Mouse (Mus musculus) embryonic facial prominence, embryonic 13.5 days (tissue): ENCODE data around the gene Tnxb. TPM values are rescaled to one million over a fixed set of nuclear protein-coding genes. Genes with fewer than 3 reads are reported as not detected.

Experiments
- ATAC-seq: fragments of 200-750 bp; cut with Nextera tagmentation; 2 replicates; pipeline ENCODE4 v1.8.0; 2017; ENCODE audit warnings: low read depth; ENCODE audit not compliant: insufficient number of reproducible peaks, insufficient read depth, low FRiP score, low TSS enrichment
- H3K27ac ChIP-seq: fragments of 300-500 bp; sonication (generic); 2 replicates; pipeline ENCODE4 v1.5.1; 2015; ENCODE audit warnings: moderate library complexity, mild to moderate bottlenecking, inconsistent platforms
- H3K27me3 ChIP-seq: fragments of 300-500 bp; sonication (generic); 2 replicates; pipeline ENCODE4 v1.6.1; 2015; ENCODE audit warnings: mild to moderate bottlenecking, inconsistent platforms
- H3K36me3 ChIP-seq: fragments of 300-500 bp; sonication (generic); 2 replicates; pipeline ENCODE4 v1.6.1; 2015; ENCODE audit warnings: mild to moderate bottlenecking, inconsistent platforms
- H3K4me1 ChIP-seq: fragments of 300-500 bp; sonication (generic); 2 replicates; pipeline ENCODE4 v1.6.1; 2015; ENCODE audit warnings: inconsistent platforms
- H3K4me2 ChIP-seq: fragments of 300-500 bp; sonication (generic); 2 replicates; pipeline ENCODE4 v1.6.1; 2015; ENCODE audit warnings: moderate library complexity, mild to moderate bottlenecking, inconsistent platforms
- H3K4me3 ChIP-seq: fragments of 300-500 bp; sonication (generic); 2 replicates; pipeline ENCODE4 v1.5.1; 2015; ENCODE audit warnings: mild to moderate bottlenecking, inconsistent platforms
- H3K9ac ChIP-seq: fragments of 300-500 bp; sonication (generic); 2 replicates; pipeline ENCODE4 v1.6.1; 2015; ENCODE audit warnings: mild to moderate bottlenecking, inconsistent platforms
- H3K9me3 ChIP-seq: fragments of 300-500 bp; sonication (generic); 2 replicates; pipeline ENCODE4 v1.6.1; 2016; ENCODE audit warnings: inconsistent platforms
- WGBS: fragments of 180-500 bp; shearing (Covaris S2); methylation state at CpG from one replicate; pipeline ENCODE4 v1.1.7; 2015; ENCODE audit warnings: mixed read lengths; 5-methylcytosine and 5-hydroxymethylcytosine counted together
- polyA plus RNA-seq: library from polyadenylated mRNA; unstranded; fragments of >200 nt; fragmentation: Nextera tagmentation; extraction: Ambion mirVana; gene quantifications from 2 replicates; pipeline ENCODE4 v1.2.1, GENCODE M21; 2015

The Tnxb gene
- polyA plus RNA-seq, 1 experiment from 2014 or later = 0.04 TPM

GRCm38 (mm10) chr17:34680191-34680590 is 9.9 kb downstream of the Tnxb start:
- ATAC-seq = no peak
- Histone ChIP-seq H3K27ac (no peak overlapping the region), H3K9ac (no peak overlapping the region), H3K4me2 (no peak overlapping the region), H3K4me1 (peaks cover 34% of the 10 kb centered on the region), H3K4me3 (no peak overlapping the region), H3K27me3 (peaks cover 61% of the 10 kb centered on the region), H3K36me3 (no peaks in the 10 kb centered on the region), H3K9me3 (no peaks in the 10 kb centered on the region)
- 81% methylated on average over 26 of the region's 26 CpGs for WGBS

GRCm38 (mm10) chr17:34680621-34681020 is 10.3 kb downstream of the Tnxb start:
- ATAC-seq = no peak
- H3K4me3 ChIP-seq = no peak overlapping the region
- 76% methylated on average over 4 of the region's 4 CpGs for WGBS
- H3K4me2 ChIP-seq = no peak overlapping the region
- peaks cover 37% of the 10 kb centered on the region for H3K4me1 ChIP-seq
- H3K9ac ChIP-seq = no peak overlapping the region
- no peak overlapping the region for H3K27ac ChIP-seq
- no peaks in the 10 kb centered on the region for H3K36me3 ChIP-seq
- peaks cover 57% of the 10 kb centered on the region for H3K27me3 ChIP-seq
- H3K9me3 ChIP-seq = no peaks in the 10 kb centered on the region

- peaks cover 51% of the 10 kb centered on the region for H3K27me3 ChIP-seq
- no peaks in the 10 kb centered on the region for H3K9me3 ChIP-seq
- WGBS = 57% methylated on average over 17 of the region's 17 CpGs
- ATAC-seq = no peak
- 0 out of 2 replicates have a peak overlapping the region, but pooled peaks have one; percentile 40 for H3K9ac ChIP-seq
- H3K27ac ChIP-seq = no peak overlapping the region
- H3K4me1 ChIP-seq = peaks cover 40% of the 10 kb centered on the region
- no peak overlapping the region for H3K4me2 ChIP-seq
- H3K36me3 ChIP-seq = no peaks in the 10 kb centered on the region
- H3K4me3 ChIP-seq = no peak overlapping the region
These were observed 10.8 kb downstream of the Tnxb start for GRCm38 (mm10) chr17:34681132-34681571.

GRCm38 (mm10) chr17:34681881-34682536 is 11.7 kb downstream of the Tnxb start:
- Histone ChIP-seq H3K4me3 (no peak overlapping the region), H3K9ac (no peak overlapping the region), H3K36me3 (no peaks in the 10 kb centered on the region), H3K9me3 (no peaks in the 10 kb centered on the region), H3K4me1 (peaks cover 40% of the 10 kb centered on the region), H3K4me2 (no peak overlapping the region), H3K27me3 (peaks cover 43% of the 10 kb centered on the region), H3K27ac (no peak overlapping the region)
- no peak for ATAC-seq
- 68% methylated on average over 11 of the region's 11 CpGs for WGBS

- WGBS = 72% methylated on average over 8 of the region's 8 CpGs
- peaks cover 40% of the 10 kb centered on the region for H3K4me1 ChIP-seq
- H3K4me2 ChIP-seq = no peak overlapping the region
- no peak overlapping the region for H3K27ac ChIP-seq
- H3K4me3 ChIP-seq = no peak overlapping the region
- H3K9ac ChIP-seq = no peak overlapping the region
- ATAC-seq = no peak
- no peaks in the 10 kb centered on the region for H3K9me3 ChIP-seq
- peaks cover 31% of the 10 kb centered on the region for H3K27me3 ChIP-seq
- H3K36me3 ChIP-seq = no peaks in the 10 kb centered on the region
These were observed 12.8 kb downstream of the Tnxb start for GRCm38 (mm10) chr17:34683179-34683578.

- WGBS = 67% methylated on average over 10 of the region's 10 CpGs
- H3K9ac ChIP-seq = no peak overlapping the region
- no peaks in the 10 kb centered on the region for H3K36me3 ChIP-seq
- no peak overlapping the region for H3K27ac ChIP-seq
- no peak overlapping the region for H3K4me2 ChIP-seq
- H3K27me3 ChIP-seq = peaks cover 25% of the 10 kb centered on the region
- no peaks in the 10 kb centered on the region for H3K9me3 ChIP-seq
- H3K4me3 ChIP-seq = no peak overlapping the region
- no peak for ATAC-seq
- peaks cover 40% of the 10 kb centered on the region for H3K4me1 ChIP-seq
These were observed 13.4 kb downstream of the Tnxb start for GRCm38 (mm10) chr17:34683686-34684220.

GRCm38 (mm10) chr17:34684253-34684893 is 14.0 kb downstream of the Tnxb start:
- 57% methylated on average over 9 of the region's 9 CpGs for WGBS
- Histone ChIP-seq H3K9ac (peak overlapping the region; percentile 27; the same call in 1 of the 2 replicates), H3K36me3 (no peaks in the 10 kb centered on the region), H3K4me3 (no peak overlapping the region), H3K27me3 (peaks cover 19% of the 10 kb centered on the region), H3K4me1 (peaks cover 40% of the 10 kb centered on the region), H3K27ac (no peak overlapping the region), H3K9me3 (no peaks in the 10 kb centered on the region), H3K4me2 (no peak overlapping the region)
- no peak for ATAC-seq

GRCm38 (mm10) chr17:34685120-34686110 is 15.1 kb downstream of the Tnxb start:
- Histone ChIP-seq H3K36me3 (no peaks in the 10 kb centered on the region), H3K27me3 (peaks cover 9% of the 10 kb centered on the region), H3K4me1 (peaks cover 33% of the 10 kb centered on the region), H3K4me3 (no peak overlapping the region), H3K27ac (no peak overlapping the region), H3K9me3 (no peaks in the 10 kb centered on the region), H3K9ac (peak overlapping the region; percentile 27; the same call in 1 of the 2 replicates), H3K4me2 (no peak overlapping the region)
- WGBS = 77% methylated on average over 28 of the region's 28 CpGs
- no peak for ATAC-seq

- Histone ChIP-seq H3K36me3 (no peaks in the 10 kb centered on the region), H3K27ac (no peak overlapping the region), H3K4me1 (peaks cover 20% of the 10 kb centered on the region), H3K27me3 (no peaks in the 10 kb centered on the region), H3K4me2 (no peak overlapping the region), H3K4me3 (no peak overlapping the region), H3K9ac (no peak overlapping the region), H3K9me3 (no peaks in the 10 kb centered on the region)
- 85% methylated on average over 7 of the region's 7 CpGs for WGBS
- no peak for ATAC-seq
These were observed 18.6 kb downstream of the Tnxb start for GRCm38 (mm10) chr17:34688889-34689288.

GRCm38 (mm10) chr17:34690458-34690857 is 20.1 kb downstream of the Tnxb start:
- no peak for ATAC-seq
- 75% methylated on average over 4 of the region's 4 CpGs for WGBS
- no peaks in the 10 kb centered on the region for H3K36me3 ChIP-seq
- H3K4me3 ChIP-seq = no peak overlapping the region
- H3K9me3 ChIP-seq = no peaks in the 10 kb centered on the region
- H3K4me2 ChIP-seq = no peak overlapping the region
- H3K4me1 ChIP-seq = 0 out of 2 replicates have a peak, but pooled peaks cover 4% of the 10 kb centered on the region
- no peak overlapping the region for H3K9ac ChIP-seq
- no peak overlapping the region for H3K27ac ChIP-seq
- no peaks in the 10 kb centered on the region for H3K27me3 ChIP-seq

- ATAC-seq = no peak
- Histone ChIP-seq H3K4me1 (no peaks in the 10 kb centered on the region), H3K27me3 (no peaks in the 10 kb centered on the region), H3K4me3 (no peak overlapping the region), H3K9ac (no peak overlapping the region), H3K27ac (no peak overlapping the region), H3K36me3 (no peaks in the 10 kb centered on the region), H3K9me3 (no peaks in the 10 kb centered on the region), H3K4me2 (no peak overlapping the region)
- WGBS = 67% methylated on average over 7 of the region's 7 CpGs
These were observed 22.6 kb downstream of the Tnxb start for GRCm38 (mm10) chr17:34692906-34693305.
